Mouse (Mus musculus): ENCODE measurements around the gene Gpc3. TPM values are rescaled to one million over a fixed set of nuclear protein-coding genes. Genes with fewer than 3 reads are reported as not detected.
"Not testable (repeated sequence)": the region's sequence is repeated elsewhere in the genome, so short reads cannot be mapped to it uniquely, and the experiment has no call there.

Gpc3 gene
- polyA plus RNA-seq, 1 experiment = not detected

- Histone ChIP-seq H3K27ac (ENCODE audit: insufficient read depth, low read depth, low read length) (no peak overlapping the region), H3K4me1 (ENCODE audit: control insufficient read depth, insufficient read depth, low read length) (no peaks in the 10 kb centered on the region), H3K4me3 (ENCODE audit: insufficient read depth, low read length) (no peak overlapping the region)
- TF ChIP-seq POLR2A (IDR thresholded peaks at IDR 0.05; ENCODE audit: borderline replicate concordance, low read depth, low read length) = no peak
- no peak for TF ChIP-seq CTCF (IDR thresholded peaks at IDR 0.05; ENCODE audit: low read depth, low read length)
Measured at GRCm38 (mm10) chrX:52273016-52273415, 340.7 kb downstream of the Gpc3 start.

- Histone ChIP-seq H3K4me1 (ENCODE audit: control insufficient read depth, insufficient read depth, low read length) (no peaks in the 10 kb centered on the region), H3K4me3 (ENCODE audit: insufficient read depth, low read length) (no peak overlapping the region), H3K27ac (ENCODE audit: insufficient read depth, low read depth, low read length) (no peak overlapping the region)
- TF ChIP-seq POLR2A (IDR thresholded peaks at IDR 0.05; ENCODE audit: borderline replicate concordance, low read depth, low read length) (no peak), CTCF (IDR thresholded peaks at IDR 0.05; ENCODE audit: low read depth, low read length) (no peak)
Measured at GRCm38 (mm10) chrX:52261991-52262390, 351.8 kb downstream of the Gpc3 start.

- no peak for TF ChIP-seq POLR2A (IDR thresholded peaks at IDR 0.05; ENCODE audit: borderline replicate concordance, low read depth, low read length)
- no peak for TF ChIP-seq CTCF (IDR thresholded peaks at IDR 0.05; ENCODE audit: low read depth, low read length)
- Histone ChIP-seq H3K27ac (ENCODE audit: insufficient read depth, low read depth, low read length) (no peak overlapping the region), H3K4me1 (ENCODE audit: control insufficient read depth, insufficient read depth, low read length) (no peaks in the 10 kb centered on the region), H3K4me3 (ENCODE audit: insufficient read depth, low read length) (no peak overlapping the region)
Measured at GRCm38 (mm10) chrX:52261546-52261945, 352.2 kb downstream of the Gpc3 start.

DNA sequence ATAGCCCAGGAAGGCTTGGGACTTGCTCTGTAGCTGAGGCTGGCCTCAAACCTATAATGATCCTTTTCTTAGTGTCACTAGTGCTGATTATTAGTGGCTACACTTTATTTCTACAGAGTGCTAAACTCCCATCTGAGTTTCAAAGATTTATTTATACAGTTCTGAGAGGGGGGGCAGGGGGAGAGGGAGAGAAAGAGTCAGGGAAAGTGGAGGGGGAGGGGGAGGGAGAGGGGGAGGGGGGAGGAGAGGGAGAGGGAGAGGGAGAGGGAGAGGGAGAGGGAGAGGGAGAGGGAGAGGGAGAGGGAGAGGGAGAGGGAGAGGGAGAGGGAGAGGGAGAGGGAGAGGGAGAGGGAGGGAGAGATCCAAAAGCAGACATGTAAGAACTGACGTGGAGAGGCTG is 354.0 kb downstream of the Gpc3 start:
- H3K4me3 ChIP-seq (ENCODE audit: insufficient read depth, low read length); H3K27ac ChIP-seq (ENCODE audit: insufficient read depth, low read depth, low read length); H3K4me1 ChIP-seq (ENCODE audit: control insufficient read depth, insufficient read depth, low read length): not testable (repeated sequence)

GRCm38 (mm10) chrX:52254526-52254925 is 359.2 kb downstream of the Gpc3 start:
- H3K4me1 ChIP-seq (ENCODE audit: control insufficient read depth, insufficient read depth, low read length) = no peaks in the 10 kb centered on the region
- H3K27ac ChIP-seq (ENCODE audit: insufficient read depth, low read depth, low read length) = no peak overlapping the region
- H3K4me3 ChIP-seq (ENCODE audit: insufficient read depth, low read length) = no peak overlapping the region
- no peak for TF ChIP-seq POLR2A (IDR thresholded peaks at IDR 0.05; ENCODE audit: borderline replicate concordance, low read depth, low read length)
- no peak for TF ChIP-seq CTCF (IDR thresholded peaks at IDR 0.05; ENCODE audit: low read depth, low read length)

DNA sequence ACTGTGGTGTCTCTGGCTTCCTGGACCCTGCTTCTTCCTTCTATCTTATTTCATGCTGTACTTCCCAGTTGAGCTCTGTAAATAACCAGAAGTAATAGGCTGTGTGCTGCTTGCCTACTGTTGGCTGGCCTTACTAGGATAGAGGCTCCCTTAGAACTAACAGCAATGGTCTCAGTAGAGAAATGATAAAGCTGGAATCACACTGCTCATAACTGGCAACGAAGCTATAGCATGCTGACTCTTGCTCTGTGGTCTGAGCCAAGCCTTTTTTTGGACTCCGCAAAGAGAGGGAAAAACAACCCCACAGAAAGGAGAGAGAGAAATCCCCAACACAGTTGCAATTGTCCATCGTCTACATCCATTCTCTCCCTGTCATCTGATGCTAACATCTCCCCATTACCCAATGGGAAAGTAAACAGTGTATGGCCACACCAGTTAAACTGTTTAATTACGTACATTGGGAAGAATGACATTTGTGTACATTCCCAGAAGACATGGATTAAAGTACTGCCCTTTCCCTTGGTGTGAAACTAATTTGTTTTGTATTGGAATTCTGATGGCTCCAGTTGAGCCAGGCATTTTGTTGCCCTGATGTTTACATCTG is 368.0 kb downstream of the Gpc3 start:
- Histone ChIP-seq H3K4me1 (ENCODE audit: control insufficient read depth, insufficient read depth, low read length) (no peaks in the 10 kb centered on the region), H3K27ac (ENCODE audit: insufficient read depth, low read depth, low read length) (no peak overlapping the region), H3K4me3 (ENCODE audit: insufficient read depth, low read length) (no peak overlapping the region)
- TF ChIP-seq CTCF (IDR thresholded peaks at IDR 0.05; ENCODE audit: low read depth, low read length) (no peak), POLR2A (IDR thresholded peaks at IDR 0.05; ENCODE audit: borderline replicate concordance, low read depth, low read length) (no peak)

DNA sequence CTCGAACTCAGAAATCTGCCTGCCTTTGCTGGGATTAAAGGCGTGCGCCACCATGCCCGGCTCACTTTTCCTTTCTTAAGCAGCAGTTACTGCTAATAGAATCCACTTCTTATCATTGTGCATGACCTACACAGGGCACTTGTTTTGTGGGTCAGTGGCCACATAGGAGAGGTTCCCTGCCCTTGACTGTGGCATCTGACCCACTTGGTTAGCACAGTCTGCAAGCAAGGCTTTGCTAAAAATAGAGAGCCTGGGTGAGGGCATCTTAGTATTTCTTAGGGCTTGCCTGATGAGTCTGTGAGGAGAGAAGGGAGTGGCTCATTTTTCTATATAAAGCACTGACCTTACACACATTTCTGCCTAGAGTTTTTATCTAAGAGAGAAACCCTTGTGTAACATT is 376.3 kb downstream of the Gpc3 start:
- TF ChIP-seq CTCF (IDR thresholded peaks at IDR 0.05; ENCODE audit: low read depth, low read length) (no peak), POLR2A (IDR thresholded peaks at IDR 0.05; ENCODE audit: borderline replicate concordance, low read depth, low read length) (no peak)
- H3K4me1 ChIP-seq (ENCODE audit: control insufficient read depth, insufficient read depth, low read length) = no peaks in the 10 kb centered on the region
- no peak overlapping the region for H3K27ac ChIP-seq (ENCODE audit: insufficient read depth, low read depth, low read length)
- no peak overlapping the region for H3K4me3 ChIP-seq (ENCODE audit: insufficient read depth, low read length)

- Histone ChIP-seq H3K4me1 (ENCODE audit: control insufficient read depth, insufficient read depth, low read length) (no peaks in the 10 kb centered on the region), H3K4me3 (ENCODE audit: insufficient read depth, low read length) (no peak overlapping the region), H3K27ac (ENCODE audit: insufficient read depth, low read depth, low read length) (no peak overlapping the region)
- TF ChIP-seq CTCF (IDR thresholded peaks at IDR 0.05; ENCODE audit: low read depth, low read length) (no peak), POLR2A (IDR thresholded peaks at IDR 0.05; ENCODE audit: borderline replicate concordance, low read depth, low read length) (no peak)
Measured at GRCm38 (mm10) chrX:52231984-52232383, 381.8 kb downstream of the Gpc3 start.

DNA sequence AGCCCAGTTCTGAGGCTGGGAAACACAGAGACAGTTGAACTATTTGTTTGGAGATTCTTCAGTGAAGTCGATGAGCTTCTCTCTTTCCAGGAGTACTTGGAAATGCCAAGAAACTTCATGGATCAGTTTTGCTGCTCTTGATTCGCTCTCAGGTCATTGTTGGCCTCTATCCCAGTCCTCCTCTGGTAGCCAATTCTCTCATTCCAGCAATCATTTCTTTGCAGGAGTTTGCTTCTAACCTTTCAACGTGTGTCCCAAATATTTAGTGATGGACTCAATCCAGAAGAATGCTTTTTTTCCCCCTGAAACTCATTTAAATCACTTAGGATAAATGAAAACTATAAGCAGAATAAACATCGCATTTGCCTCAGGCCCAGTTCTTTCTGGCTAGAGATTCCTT is 383.0 kb downstream of the Gpc3 start:
- Histone ChIP-seq H3K4me3 (ENCODE audit: insufficient read depth, low read length) (no peak overlapping the region), H3K27ac (ENCODE audit: insufficient read depth, low read depth, low read length) (no peak overlapping the region), H3K4me1 (ENCODE audit: control insufficient read depth, insufficient read depth, low read length) (no peaks in the 10 kb centered on the region)
- no peak for TF ChIP-seq POLR2A (IDR thresholded peaks at IDR 0.05; ENCODE audit: borderline replicate concordance, low read depth, low read length)
- TF ChIP-seq CTCF (IDR thresholded peaks at IDR 0.05; ENCODE audit: low read depth, low read length) = no peak

Other genes starting within 250 kb of the Gpc3 start
- not detected in 2 replicates for gene Ccdc160, start 177.2 kb upstream of the Gpc3 start, polyA plus RNA-seq (2012; ENCODE audit: insufficient read depth, insufficient read length, missing spikeins)